27 mouse cellular contexts compared by ENCODE assay signal in genomic region chr2:16240861-16241260, GRCm38 (mm10).
A peak's percentile ranks its signal among the peaks of the same experiment; 100 is the strongest.
DNase-seq lines count a peak whose midpoint lies in the region; ATAC-seq and TF ChIP-seq lines count a peak whose summit lies in the region.
"Had no signal": no experiment of that assay in that cellular context is flagged by ENCODE, and none has a peak within 500 bp of the region (broad histone marks: within the 10 kb centered on the region; RNA-seq: fewer than 3 reads in every experiment).

No protein-coding gene starts in this region.

- no peaks in the 10 kb centered on the region for H3K9me3 ChIP-seq in embryonic facial prominence, embryonic 11.5 days (replicated peaks; ENCODE audit: control insufficient read depth, low read length)
- no peaks in the 10 kb centered on the region for H3K9me3 ChIP-seq in embryonic facial prominence, embryonic 10.5 days
- H3K9me3 ChIP-seq in limb, embryonic 11.5 days (ENCODE audit: control insufficient read depth, low read length): no peaks in the 10 kb centered on the region
- H3K9me3 ChIP-seq in limb, embryonic 10.5 days (replicated peaks): no peaks in the 10 kb centered on the region
- H3K9me3 ChIP-seq in limb, embryonic 12.5 days: no peaks in the 10 kb centered on the region
- no peaks in the 10 kb centered on the region for H3K9me3 ChIP-seq in limb, embryonic 14.5 days (ENCODE audit: control insufficient read depth, low read length)
- no peaks in the 10 kb centered on the region for H3K9me3 ChIP-seq in forebrain, embryonic 15.5 days
- H3K9me3 ChIP-seq: embryonic facial prominence, embryonic 15.5 days; forebrain, embryonic 13.5 days; G1E had no signal

- no peaks in the 10 kb centered on the region for H3K4me1 ChIP-seq in embryonic facial prominence, embryonic 11.5 days (ENCODE audit: control insufficient read depth, insufficient read depth, low read length)
- no peaks in the 10 kb centered on the region for H3K4me1 ChIP-seq in embryonic facial prominence, embryonic 10.5 days
- no peaks in the 10 kb centered on the region for H3K4me1 ChIP-seq in limb, embryonic 11.5 days (ENCODE audit: control insufficient read depth, insufficient read depth, low read length)
- H3K4me1 ChIP-seq in limb, embryonic 10.5 days: no peaks in the 10 kb centered on the region
- no peaks in the 10 kb centered on the region for H3K4me1 ChIP-seq in limb, embryonic 12.5 days (replicated peaks)
- no peaks in the 10 kb centered on the region; the same call in 1 of the 2 replicates for H3K4me1 ChIP-seq in limb, embryonic 14.5 days (ENCODE audit: control insufficient read depth, insufficient read depth, low read length)
- no peaks in the 10 kb centered on the region for H3K4me1 ChIP-seq in thymus, adult 2 months (replicated peaks; ENCODE audit: control insufficient read depth, insufficient read depth, low read length)
- H3K4me1 ChIP-seq in forebrain, embryonic 15.5 days: no peaks in the 10 kb centered on the region
- H3K4me1 ChIP-seq: embryonic facial prominence, embryonic 15.5 days; forebrain, embryonic 13.5 days had no signal

- WGBS in embryonic facial prominence, embryonic 11.5 days: 59% methylated on average over 1 of the region's 1 CpGs
- WGBS in embryonic facial prominence, embryonic 10.5 days: 82% methylated on average over 1 of the region's 1 CpGs
- 76% methylated on average over 1 of the region's 1 CpGs for WGBS in limb, embryonic 11.5 days
- 84% methylated on average over 1 of the region's 1 CpGs for WGBS in limb, embryonic 10.5 days
- WGBS in limb, embryonic 12.5 days: 48% methylated on average over 1 of the region's 1 CpGs
- 25% methylated on average over 1 of the region's 1 CpGs for WGBS in limb, embryonic 14.5 days
- 100% methylated on average over 1 of the region's 1 CpGs for WGBS in thymus, adult 2 months
- WGBS in forebrain, embryonic 15.5 days: 87% methylated on average over 1 of the region's 1 CpGs

- no peak overlapping the region for H3K4me3 ChIP-seq in embryonic facial prominence, embryonic 11.5 days (ENCODE audit: low read depth, low read length)
- no peak overlapping the region for H3K4me3 ChIP-seq in embryonic facial prominence, embryonic 10.5 days
- H3K4me3 ChIP-seq in limb, embryonic 11.5 days (ENCODE audit: low read depth, low read length): no peak overlapping the region
- H3K4me3 ChIP-seq in limb, embryonic 10.5 days: no peak overlapping the region
- H3K4me3 ChIP-seq in limb, embryonic 12.5 days (replicated peaks): no peak overlapping the region
- no peak overlapping the region for H3K4me3 ChIP-seq in limb, embryonic 14.5 days (replicated peaks; ENCODE audit: low read length)
- H3K4me3 ChIP-seq in thymus, adult 2 months (ENCODE audit: control insufficient read depth, insufficient read depth, low read length): no peak overlapping the region
- no peak overlapping the region for H3K4me3 ChIP-seq in forebrain, embryonic 15.5 days
- H3K4me3 ChIP-seq: embryonic facial prominence, embryonic 15.5 days; erythroblast, embryonic 14.5 days; forebrain, embryonic 13.5 days had no signal

- DNase-seq in embryonic facial prominence, embryonic 11.5 days (ENCODE audit: low spot score): peak; percentile 6
- DNase-seq in embryonic facial prominence, embryonic 10.5 days (ENCODE audit: low spot score): no peak
- no peak for DNase-seq in limb, embryonic 11.5 days (ENCODE audit: low spot score)
- no peak for DNase-seq in limb, embryonic 10.5 days (ENCODE audit: low spot score)
- DNase-seq in limb, embryonic 14.5 days (ENCODE audit: low spot score): peak; percentile 55
- no peak for DNase-seq in thymus, adult 2 months
- DNase-seq: adrenal gland, adult 8-10 months; adrenal gland, postnatal 14 days; adrenal gland, postnatal 36 days; B cell, adult 2 months; cerebellum, adult 11-12 months; cerebellum, adult 2 months; cerebellum, adult 9-10 months; cerebellum, postnatal 10 days; cerebellum, postnatal 36 days; embryo, embryonic 11 days had no signal

- TF ChIP-seq POLR2A in limb, embryonic 14.5 days (IDR thresholded peaks at IDR 0.05; ENCODE audit: borderline replicate concordance, extremely low read depth, insufficient read depth, insufficient read length): no peak
- no peak for TF ChIP-seq POLR2A in thymus, adult 2 months (IDR thresholded peaks at IDR 0.05; ENCODE audit: control insufficient read depth, extremely low read depth, insufficient read depth, low read length, poor library complexity)

- no peak overlapping the region for H3K27ac ChIP-seq in embryonic facial prominence, embryonic 11.5 days (replicated peaks; ENCODE audit: low read depth, low read length)
- no peak overlapping the region for H3K27ac ChIP-seq in embryonic facial prominence, embryonic 10.5 days (replicated peaks)
- H3K27ac ChIP-seq in limb, embryonic 11.5 days (replicated peaks; ENCODE audit: low read depth, low read length): no peak overlapping the region
- H3K27ac ChIP-seq in limb, embryonic 10.5 days: no peak overlapping the region
- H3K27ac ChIP-seq in limb, embryonic 12.5 days: no peak overlapping the region
- H3K27ac ChIP-seq in limb, embryonic 14.5 days (replicated peaks; ENCODE audit: low read depth, low read length): no peak overlapping the region
- H3K27ac ChIP-seq in thymus, adult 2 months (ENCODE audit: control insufficient read depth, insufficient read depth, low read length): no peak overlapping the region
- H3K27ac ChIP-seq in forebrain, embryonic 15.5 days (replicated peaks): no peak overlapping the region
- H3K27ac ChIP-seq: embryonic facial prominence, embryonic 15.5 days; forebrain, embryonic 13.5 days had no signal

- no peak overlapping the region for H3K4me2 ChIP-seq in embryonic facial prominence, embryonic 11.5 days (ENCODE audit: low read depth, low read length)
- no peak overlapping the region for H3K4me2 ChIP-seq in limb, embryonic 11.5 days (ENCODE audit: low read depth, severe bottlenecking)
- H3K4me2 ChIP-seq in limb, embryonic 12.5 days: no peak overlapping the region
- H3K4me2 ChIP-seq in limb, embryonic 14.5 days (replicated peaks; ENCODE audit: low read depth, low read length, severe bottlenecking): no peak overlapping the region
- no peak overlapping the region for H3K4me2 ChIP-seq in forebrain, embryonic 15.5 days (replicated peaks)
- H3K4me2 ChIP-seq: embryonic facial prominence, embryonic 15.5 days; forebrain, embryonic 13.5 days had no signal

- H3K9ac ChIP-seq in embryonic facial prominence, embryonic 11.5 days (replicated peaks; ENCODE audit: low read length): no peak overlapping the region
- H3K9ac ChIP-seq in limb, embryonic 11.5 days (ENCODE audit: low read length): no peak overlapping the region
- no peak overlapping the region for H3K9ac ChIP-seq in limb, embryonic 12.5 days (replicated peaks)
- no peak overlapping the region for H3K9ac ChIP-seq in limb, embryonic 14.5 days (ENCODE audit: low read depth, low read length, severe bottlenecking)
- H3K9ac ChIP-seq in forebrain, embryonic 15.5 days (replicated peaks): no peak overlapping the region
- H3K9ac ChIP-seq: embryonic facial prominence, embryonic 15.5 days; forebrain, embryonic 13.5 days had no signal

- no peak for ATAC-seq in embryonic facial prominence, embryonic 11.5 days (replicated peaks; ENCODE audit: insufficient number of reproducible peaks, low FRiP score, low TSS enrichment, low read depth)
- peak; percentile 54; the same call in 1 of the 2 replicates for ATAC-seq in limb, embryonic 11.5 days (ENCODE audit: insufficient number of reproducible peaks, low FRiP score, low TSS enrichment, low read depth)
- ATAC-seq in limb, embryonic 12.5 days (ENCODE audit: insufficient number of reproducible peaks, insufficient read depth, low FRiP score, low TSS enrichment, low read depth): 0 out of 2 replicates have a peak, but pooled peaks have one; percentile 26
- ATAC-seq in limb, embryonic 14.5 days (ENCODE audit: low FRiP score, low read depth): peak; percentile 68; the same call in 1 of the 2 replicates
- no peak for ATAC-seq in forebrain, embryonic 15.5 days (replicated peaks)
- ATAC-seq: activated CD4-positive, CD25-positive, alpha-beta regulatory T cell, adult 4 months; CD4-positive, CD25-positive, alpha-beta regulatory T cell, adult 4 months; forebrain, embryonic 13.5 days; forebrain, embryonic 16.5 days; Patski had no signal

- H3K27me3 ChIP-seq in embryonic facial prominence, embryonic 11.5 days (ENCODE audit: control insufficient read depth, insufficient read depth, low read length): no peaks in the 10 kb centered on the region
- H3K27me3 ChIP-seq in embryonic facial prominence, embryonic 10.5 days (replicated peaks; ENCODE audit: low read depth, poor library complexity, severe bottlenecking): no peaks in the 10 kb centered on the region
- no peaks in the 10 kb centered on the region for H3K27me3 ChIP-seq in limb, embryonic 11.5 days (ENCODE audit: control insufficient read depth, insufficient read depth, low read length)
- H3K27me3 ChIP-seq in limb, embryonic 10.5 days (ENCODE audit: low read depth, poor library complexity, severe bottlenecking): no peaks in the 10 kb centered on the region
- no peaks in the 10 kb centered on the region for H3K27me3 ChIP-seq in limb, embryonic 12.5 days
- no peaks in the 10 kb centered on the region for H3K27me3 ChIP-seq in limb, embryonic 14.5 days (ENCODE audit: control insufficient read depth, insufficient read depth, low read length)
- no peaks in the 10 kb centered on the region for H3K27me3 ChIP-seq in thymus, adult 2 months (ENCODE audit: control insufficient read depth, insufficient read depth, low read length)
- no peaks in the 10 kb centered on the region for H3K27me3 ChIP-seq in forebrain, embryonic 15.5 days
- H3K27me3 ChIP-seq: CH12.LX; embryonic facial prominence, embryonic 15.5 days; forebrain, embryonic 13.5 days; Patski had no signal

- H3K36me3 ChIP-seq in embryonic facial prominence, embryonic 11.5 days (replicated peaks; ENCODE audit: control insufficient read depth, insufficient read depth, low read depth, low read length): no peaks in the 10 kb centered on the region
- H3K36me3 ChIP-seq in embryonic facial prominence, embryonic 10.5 days (replicated peaks): no peaks in the 10 kb centered on the region
- H3K36me3 ChIP-seq in limb, embryonic 11.5 days (ENCODE audit: control insufficient read depth, insufficient read depth, low read length): no peaks in the 10 kb centered on the region
- no peaks in the 10 kb centered on the region for H3K36me3 ChIP-seq in limb, embryonic 10.5 days
- no peaks in the 10 kb centered on the region for H3K36me3 ChIP-seq in limb, embryonic 12.5 days
- no peaks in the 10 kb centered on the region for H3K36me3 ChIP-seq in limb, embryonic 14.5 days (ENCODE audit: control insufficient read depth, insufficient read depth, low read length)
- no peaks in the 10 kb centered on the region for H3K36me3 ChIP-seq in thymus, adult 2 months (ENCODE audit: control insufficient read depth, insufficient read depth, low read length)
- H3K36me3 ChIP-seq in forebrain, embryonic 15.5 days: no peaks in the 10 kb centered on the region
- H3K36me3 ChIP-seq: embryonic facial prominence, embryonic 15.5 days; G1E had no signal

- no peak for TF ChIP-seq CTCF in thymus, adult 2 months (IDR thresholded peaks at IDR 0.05; ENCODE audit: borderline replicate concordance, control insufficient read depth, extremely low read depth, insufficient read depth, low read length, poor library complexity)

Comparison
In these comparisons a context has a peak if more than half of its experiments do, and no peak if none do; other contexts are left out.
1. DNase-seq: peak in embryonic facial prominence, embryonic 11.5 days (single experiment) and limb, embryonic 14.5 days (single experiment); none in embryonic facial prominence, embryonic 10.5 days (single experiment), limb, embryonic 11.5 days (single experiment), limb, embryonic 10.5 days (single experiment) and thymus, adult 2 months (single experiment).
2. ATAC-seq: peak in limb, embryonic 11.5 days (single experiment), limb, embryonic 12.5 days (single experiment) and limb, embryonic 14.5 days (single experiment); none in embryonic facial prominence, embryonic 11.5 days (single experiment) and forebrain, embryonic 15.5 days (single experiment).